Mouse (Mus musculus) embryonic fibroblast, embryonic 13.5 days (primary cell): Measurements from ENCODE around the gene Mei1. TPM values are rescaled to one million over a fixed set of nuclear protein-coding genes. Genes with fewer than 3 reads are reported as not detected.

Source experiments
- H3K27ac ChIP-seq: 2 replicates; pipeline ENCODE4 v1.5.1; 2012; ENCODE audit warnings: low read length, control low read depth, inconsistent platforms; ENCODE audit not compliant: insufficient read depth
- H3K4me1 ChIP-seq: 2 replicates; pipeline ENCODE4 v1.6.1; 2011; ENCODE audit warnings: low read length; ENCODE audit not compliant: control insufficient read depth, insufficient read depth
- H3K4me3 ChIP-seq: 2 replicates; pipeline ENCODE4 v1.5.1; 2011; ENCODE audit warnings: mild to moderate bottlenecking, control low read depth, low read length; ENCODE audit not compliant: insufficient read depth
- CTCF ChIP-seq: IDR thresholded peaks from 2 replicates; pipeline ENCODE4 v1.5.1; 2011; ENCODE audit warnings: mild to moderate bottlenecking, control low read depth, low read length, moderate library complexity, borderline replicate concordance; ENCODE audit not compliant: insufficient read depth
- POLR2A ChIP-seq: IDR thresholded peaks from 2 replicates; pipeline ENCODE4 v1.6.1; 2011; ENCODE audit warnings: low read depth, mild to moderate bottlenecking, control low read depth, low read length, moderate library complexity
- polyA plus RNA-seq: library from polyadenylated mRNA; stranded (reverse); fragments of >200 nt; gene quantifications from 2 replicates; pipeline ENCODE4 v1.2.4, GENCODE M21; 2011; ENCODE audit warnings: low read depth; ENCODE audit not compliant: missing spikeins, insufficient read length

The Mei1 gene
- polyA plus RNA-seq, 1 experiment: not detected

DNA sequence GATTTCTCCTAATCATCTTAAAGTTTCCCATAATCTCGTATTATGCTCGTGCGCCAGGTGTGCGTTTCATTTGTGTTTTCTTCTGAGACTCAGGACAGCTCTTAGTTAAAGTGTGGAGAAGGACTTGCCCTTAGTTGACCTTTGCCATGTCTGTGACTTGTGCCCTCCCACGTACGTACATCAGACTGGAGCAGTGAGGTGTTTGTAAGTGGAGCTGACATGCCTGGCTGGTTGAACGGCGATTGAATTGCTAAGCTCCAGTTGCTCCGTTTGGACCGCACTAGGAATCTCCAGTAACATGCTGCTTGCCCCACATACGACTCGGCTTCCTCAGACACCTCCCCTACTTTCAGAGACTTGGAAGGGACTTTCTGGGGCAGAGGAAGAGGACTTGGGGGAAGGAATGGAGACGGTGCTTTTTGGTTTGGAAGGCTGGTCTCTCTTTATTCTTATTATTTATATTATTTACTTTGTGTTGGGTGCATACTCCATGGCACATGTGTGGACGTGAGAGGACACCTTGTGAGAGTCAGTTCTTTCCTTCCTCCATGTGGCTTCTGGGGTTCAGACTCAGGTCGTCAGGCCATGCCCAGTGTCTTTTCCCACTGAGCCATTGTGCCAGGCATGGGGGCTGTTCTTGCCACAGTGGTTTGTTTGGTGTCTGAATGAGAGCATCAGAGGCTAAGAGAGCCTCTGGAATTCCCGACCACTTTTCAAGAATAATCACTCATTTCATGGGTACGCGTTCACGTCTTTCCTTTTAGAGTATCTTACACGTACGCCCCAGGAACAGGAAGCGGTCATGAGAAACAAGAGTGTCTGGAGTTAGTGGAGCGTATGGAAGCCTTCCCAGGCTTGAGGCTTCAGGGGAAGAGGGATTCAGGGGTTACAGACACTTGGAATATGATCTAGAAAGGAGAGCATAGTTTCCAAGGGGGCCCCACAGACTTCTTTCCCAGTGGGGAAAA is 97.7 kb downstream of the Mei1 start:
- TF ChIP-seq CTCF (no peak), POLR2A (no peak)
- Histone ChIP-seq H3K4me3 (no peak overlapping the region), H3K4me1 (peaks cover 8% of the 10 kb centered on the region), H3K27ac (no peak overlapping the region)

DNA sequence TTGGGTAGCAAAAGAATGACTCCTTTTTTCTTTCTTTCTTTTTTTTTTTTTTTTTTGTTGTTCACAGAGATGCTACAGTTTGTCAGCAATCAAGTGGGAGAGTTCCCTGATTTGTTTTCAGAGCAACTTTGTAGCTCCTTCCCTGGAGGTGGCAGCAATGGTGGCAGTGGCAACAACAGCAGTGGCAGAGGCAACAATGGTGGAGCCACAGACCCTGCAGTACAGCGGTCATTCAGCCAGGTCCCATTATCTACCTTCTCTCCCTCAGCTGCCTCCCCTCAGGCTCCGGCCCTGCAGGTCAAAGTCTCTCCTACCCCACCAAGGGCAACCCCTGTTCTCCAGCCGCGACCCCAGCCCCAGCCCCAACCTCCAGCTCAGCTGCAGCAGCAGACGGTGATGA is 99.9 kb downstream of the Mei1 start:
- Histone ChIP-seq H3K27ac (no peak overlapping the region), H3K4me1 (peaks cover 4% of the 10 kb centered on the region), H3K4me3 (no peak overlapping the region)
- no peak for TF ChIP-seq POLR2A
- no peak for TF ChIP-seq CTCF

DNA sequence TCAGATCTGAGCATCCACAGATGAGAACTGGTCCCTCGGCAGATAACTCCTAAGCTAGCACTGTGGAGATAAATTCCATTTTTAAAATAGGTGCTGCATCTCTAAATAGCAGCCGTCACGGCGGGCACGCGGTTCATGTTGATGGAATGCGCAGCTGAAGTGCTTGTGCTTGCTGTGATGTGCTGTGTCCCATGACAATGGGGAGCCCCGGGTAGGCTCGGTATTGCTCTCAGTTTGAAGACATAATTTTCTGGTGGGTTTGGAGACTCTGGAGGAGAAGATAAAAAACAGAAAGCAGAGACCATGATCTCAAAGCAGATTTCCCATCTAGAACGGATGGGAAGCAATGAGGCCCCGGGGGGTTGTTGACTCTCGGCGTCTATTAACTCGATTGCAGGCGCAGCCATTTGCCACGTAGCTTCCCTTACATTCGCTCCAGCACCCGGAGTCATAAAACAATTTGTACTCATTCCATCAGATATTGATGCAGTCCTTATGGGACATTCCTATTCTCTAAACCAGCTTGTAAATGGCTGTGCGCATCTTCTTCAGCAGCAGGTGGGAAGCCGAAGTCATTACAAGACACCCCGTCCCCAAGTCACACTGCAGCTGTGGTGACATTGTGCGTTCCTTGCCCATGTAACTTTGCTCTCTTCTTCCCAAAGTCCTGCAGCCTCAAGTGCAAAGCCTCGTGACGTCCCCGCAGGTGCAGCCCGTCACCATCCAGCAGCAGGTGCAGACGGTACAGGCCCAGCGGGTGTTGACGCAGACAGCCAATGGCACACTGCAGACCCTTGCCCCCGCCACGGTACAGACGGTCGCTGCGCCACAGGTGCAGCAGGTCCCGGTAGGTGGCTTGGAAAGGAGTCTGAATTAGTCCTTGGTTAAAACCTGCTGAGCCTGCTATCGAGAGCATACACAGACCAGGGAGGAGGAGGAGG is 100.9 kb downstream of the Mei1 start:
- Histone ChIP-seq H3K4me3 (no peak overlapping the region), H3K4me1 (peaks cover 4% of the 10 kb centered on the region), H3K27ac (no peak overlapping the region)
- no peak for TF ChIP-seq POLR2A
- TF ChIP-seq CTCF: no peak

GRCm38 (mm10) chr15:82172648-82173047 is 102.9 kb downstream of the Mei1 start:
- no peak for TF ChIP-seq CTCF
- no peak for TF ChIP-seq POLR2A
- H3K4me3 ChIP-seq: no peak overlapping the region
- no peak overlapping the region for H3K27ac ChIP-seq
- no peaks in the 10 kb centered on the region for H3K4me1 ChIP-seq

- no peak for TF ChIP-seq POLR2A
- Histone ChIP-seq H3K4me1 (no peaks in the 10 kb centered on the region), H3K4me3 (no peak overlapping the region), H3K27ac (no peak overlapping the region)
Measured at GRCm38 (mm10) chr15:82175091-82175490, 105.3 kb downstream of the Mei1 start.

Other genes with a start within 250 kb of the Mei1 start
- gene Tob2, start 211.2 kb upstream of the Mei1 start, polyA plus RNA-seq: 21.4 and 22.8 TPM in 2 replicates
- gene Phf5a, start 198.1 kb upstream of the Mei1 start, polyA plus RNA-seq: 53.0 and 71.3 TPM in 2 replicates
- gene Aco2, start 197.7 kb upstream of the Mei1 start, polyA plus RNA-seq: 143 and 150 TPM in 2 replicates
- 12.3 and 16.2 TPM in 2 replicates for gene Polr3h, start 143.8 kb upstream of the Mei1 start, polyA plus RNA-seq
- gene Csdc2, start 133.2 kb upstream of the Mei1 start, polyA plus RNA-seq: 3.3 and 4.4 TPM in 2 replicates
- gene Pmm1, start 109.1 kb upstream of the Mei1 start, polyA plus RNA-seq: 88.7 and 121 TPM in 2 replicates
- not detected in 2 replicates for gene 1700029P11Rik, start 89.5 kb upstream of the Mei1 start, polyA plus RNA-seq
- gene Xrcc6, start 82.2 kb upstream of the Mei1 start, polyA plus RNA-seq: 37.4 and 38.1 TPM in 2 replicates
- gene Desi1, start 36.1 kb upstream of the Mei1 start, polyA plus RNA-seq: 49.4 and 50.2 TPM in 2 replicates
- gene Snu13, start 22.4 kb upstream of the Mei1 start, polyA plus RNA-seq: 176 and 193 TPM in 2 replicates
- gene 4930407I10Rik, start 10.8 kb upstream of the Mei1 start, polyA plus RNA-seq: not detected in 2 replicates
- 15.0 and 18.6 TPM in 2 replicates for gene Ccdc134, start 57.9 kb downstream of the Mei1 start, polyA plus RNA-seq
- gene Srebf2, start 77.2 kb downstream of the Mei1 start, polyA plus RNA-seq: 86.4 and 87.3 TPM in 2 replicates
- gene Shisa8, start 142.8 kb downstream of the Mei1 start, polyA plus RNA-seq: not detected in 2 replicates
- not detected in 2 replicates for gene Tnfrsf13c, start 154.4 kb downstream of the Mei1 start, polyA plus RNA-seq
- 13.1 and 16.1 TPM in 2 replicates for gene Cenpm, start 174.8 kb downstream of the Mei1 start, polyA plus RNA-seq
- gene 1500009C09Rik, start 182.4 kb downstream of the Mei1 start, polyA plus RNA-seq: not detected in 2 replicates
- 1.6 and 2.8 TPM in 2 replicates for gene Sept3, start 204.9 kb downstream of the Mei1 start, polyA plus RNA-seq
- gene Wbp2nl, start 229.0 kb downstream of the Mei1 start, polyA plus RNA-seq: not detected in 2 replicates